Mouse (Mus musculus): ENCODE data around the gene Rubcn. TPM values are rescaled to one million over a fixed set of nuclear protein-coding genes. Genes with fewer than 3 reads are reported as not detected.

Gene Rubcn
- total RNA-seq, 4 experiments from 2014 or later, result 22.4 to 29.0 (median 25.9) TPM

DNA sequence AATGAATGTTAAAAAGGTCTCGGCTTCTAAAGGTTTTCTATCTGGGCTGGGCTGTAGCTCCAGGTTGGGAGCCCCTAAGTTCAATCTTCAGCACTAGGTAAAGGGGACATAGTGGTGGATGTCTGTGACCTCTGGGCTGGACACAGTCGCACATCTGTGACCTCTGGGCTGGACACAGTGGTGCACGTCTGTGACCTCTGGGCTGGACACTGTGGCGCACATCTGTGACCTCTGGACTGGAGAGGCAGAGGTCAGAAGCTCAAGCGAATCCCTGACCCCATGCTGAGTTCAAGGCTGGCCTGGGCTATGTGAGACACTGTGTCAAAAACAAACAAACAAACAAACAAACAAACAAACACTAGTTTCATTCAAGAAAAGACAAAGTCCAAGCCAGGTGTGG, 7.3 kb downstream of the Rubcn start:
- DNase-seq (ENCODE audit: low spot score in 2 of 2), result no peak

DNA sequence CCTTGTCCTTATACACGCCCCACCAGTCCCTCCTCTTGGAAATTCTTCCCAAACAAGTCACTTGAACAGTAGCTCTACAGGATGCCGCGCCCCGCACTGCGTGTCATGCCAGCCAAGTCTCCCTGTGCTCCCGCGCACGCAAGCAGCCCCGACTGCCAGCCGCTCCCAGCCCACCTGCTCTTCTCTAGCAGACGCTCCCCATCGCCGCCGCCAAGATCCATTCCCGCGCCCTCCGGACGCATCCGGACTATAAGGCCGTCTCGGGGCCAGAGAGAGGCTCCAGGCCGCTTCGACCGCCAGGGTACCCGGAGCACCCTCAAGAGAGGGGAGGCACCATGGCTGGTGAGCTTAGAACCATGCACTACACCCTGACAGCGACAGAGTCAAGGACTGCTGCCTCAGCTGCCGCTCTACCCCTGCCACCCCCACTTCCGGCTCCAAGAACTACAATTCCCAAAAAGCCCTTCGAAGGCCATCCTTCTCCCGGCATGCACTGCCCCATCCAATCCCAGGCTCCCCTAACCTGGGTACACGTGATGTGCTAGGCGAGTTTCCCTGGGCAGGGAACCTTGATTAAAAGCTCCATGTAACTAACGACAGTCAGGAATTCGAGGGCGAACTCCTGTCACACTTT, 9.5 kb downstream of the Rubcn start:
- DNase-seq (ENCODE audit: low spot score in 2 of 2), result peak; percentile 72 to 79

DNA sequence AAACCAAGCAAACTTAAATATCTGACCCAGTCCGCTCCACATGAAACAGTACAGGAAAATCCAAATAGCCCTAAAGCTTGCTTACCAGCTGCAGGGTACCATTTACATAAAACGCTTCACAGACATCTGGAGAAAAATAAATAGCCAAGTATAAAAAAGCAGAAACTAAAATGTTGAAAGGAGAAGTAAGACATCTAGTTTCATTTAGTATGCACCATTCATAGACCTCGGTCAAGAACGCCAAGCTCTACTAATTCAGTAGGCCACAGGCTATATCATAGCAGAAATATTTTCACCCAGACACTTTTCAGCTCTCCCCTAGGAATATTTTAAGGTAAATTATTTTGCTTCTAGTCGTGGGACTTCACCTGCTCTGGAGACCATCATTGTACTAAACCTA, 10.9 kb downstream of the Rubcn start:
- no peak for DNase-seq (ENCODE audit: low spot score in 2 of 2)

DNA sequence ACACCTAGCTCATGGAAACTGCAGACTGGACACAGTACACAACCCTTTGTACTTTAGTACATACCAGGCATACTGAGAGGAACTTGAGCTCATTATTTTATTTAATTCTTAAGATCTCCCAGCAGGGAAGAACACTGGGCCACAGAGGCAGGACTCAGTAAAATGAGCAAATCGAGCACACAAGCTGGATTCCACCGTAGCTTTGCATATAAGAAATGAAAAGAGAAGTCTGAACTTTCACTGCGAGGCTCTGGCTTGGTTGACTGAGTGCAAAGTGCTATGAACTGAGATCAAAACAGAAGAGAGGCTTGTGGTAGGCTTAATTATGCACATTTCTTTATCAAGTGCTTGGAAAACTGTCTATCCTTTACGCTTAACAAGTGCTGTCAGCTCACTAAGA, 12.2 kb downstream of the Rubcn start:
- no peak for DNase-seq (ENCODE audit: low spot score in 2 of 2)

DNA sequence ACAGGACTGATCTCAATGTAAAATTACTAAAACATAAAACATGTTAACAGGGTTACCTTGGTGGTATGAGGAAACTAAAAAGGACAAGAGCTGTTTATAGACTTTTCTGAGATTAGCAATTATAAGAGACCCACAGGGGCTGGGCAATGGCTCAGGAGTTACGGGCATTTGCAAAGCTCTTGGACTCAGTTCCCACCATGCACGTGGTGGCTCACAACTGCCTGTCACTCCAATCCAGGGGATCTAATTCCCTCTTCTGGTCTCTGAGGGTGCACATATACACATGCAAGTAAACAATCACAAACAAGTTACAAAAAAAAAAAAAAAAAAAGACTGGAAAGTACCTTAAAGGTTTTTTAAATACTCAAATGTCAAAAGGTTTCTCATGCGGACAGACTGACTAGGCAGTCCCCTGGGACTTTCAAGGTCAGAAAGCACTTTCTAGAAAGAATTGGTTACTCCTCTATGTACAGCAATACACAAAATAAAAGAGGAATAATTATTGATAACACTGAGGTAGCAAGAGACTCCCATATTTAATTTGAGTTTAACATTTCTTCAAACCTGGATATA, 15.7 kb downstream of the Rubcn start:
- no peak for DNase-seq (ENCODE audit: low spot score in 2 of 2)

DNA sequence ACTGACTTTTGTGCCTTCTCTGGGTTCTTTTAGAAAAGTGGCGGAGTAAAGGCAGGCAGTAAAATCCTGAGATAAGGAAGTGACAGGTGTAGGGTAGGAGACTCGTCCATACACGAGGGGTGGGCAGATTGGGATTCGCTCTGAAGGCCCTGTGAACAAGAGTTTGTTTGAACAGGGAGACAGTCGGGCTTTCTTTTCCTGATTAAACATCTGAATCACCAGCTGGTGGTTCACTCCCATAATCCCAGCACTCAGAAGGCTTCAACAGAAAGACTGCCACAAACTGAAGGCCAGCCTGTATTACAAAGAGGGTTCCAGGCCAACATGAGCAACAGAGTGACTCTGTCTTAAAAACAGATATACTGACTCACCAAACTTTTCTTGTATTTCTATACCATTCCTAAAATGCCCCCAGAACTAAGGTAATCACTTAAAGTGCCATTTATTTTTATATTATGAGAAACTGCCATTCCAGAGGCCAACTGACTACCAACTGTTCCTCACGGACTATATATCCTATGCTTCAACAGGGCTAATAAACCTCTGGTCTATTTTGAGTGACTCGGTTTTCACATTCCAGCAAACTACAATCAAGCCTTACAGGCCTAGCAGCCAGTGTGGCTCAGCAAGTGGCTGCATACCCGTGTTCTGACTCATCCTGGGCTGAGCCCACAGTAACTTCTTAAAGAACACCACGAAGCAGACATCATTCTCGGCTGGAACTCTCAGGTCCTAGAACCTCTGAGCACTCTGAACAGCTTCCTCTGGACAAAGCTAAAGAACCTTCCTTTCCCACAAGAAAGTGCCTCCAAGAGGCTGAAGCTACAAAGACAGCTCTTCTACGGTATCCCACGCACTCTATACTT, 18.6 kb downstream of the Rubcn start:
- DNase-seq (ENCODE audit: low spot score in 2 of 2), result peak; percentile 21 to 26

DNA sequence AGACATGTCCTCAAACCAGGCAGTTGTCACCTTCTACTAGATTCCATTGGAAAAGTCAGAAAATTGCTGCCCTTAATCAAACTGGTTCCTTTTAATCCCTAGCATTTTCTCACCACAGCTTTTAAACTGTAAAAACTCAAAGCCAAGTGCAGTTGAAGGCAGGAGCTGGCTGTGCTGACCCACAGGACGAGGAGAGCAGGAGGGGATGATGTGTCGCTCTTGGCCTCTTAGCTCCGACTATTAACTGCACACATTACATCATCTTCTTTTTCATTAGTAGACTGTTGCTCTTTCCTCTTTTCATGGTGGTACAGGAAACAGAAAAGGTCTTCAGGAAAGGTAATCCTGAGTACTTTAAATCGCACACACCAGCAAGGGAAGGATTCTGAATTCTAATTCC, 19.2 kb downstream of the Rubcn start:
- peak in 1 of 2 experiments; percentile 13 for DNase-seq (ENCODE audit: low spot score in 2 of 2)

DNA sequence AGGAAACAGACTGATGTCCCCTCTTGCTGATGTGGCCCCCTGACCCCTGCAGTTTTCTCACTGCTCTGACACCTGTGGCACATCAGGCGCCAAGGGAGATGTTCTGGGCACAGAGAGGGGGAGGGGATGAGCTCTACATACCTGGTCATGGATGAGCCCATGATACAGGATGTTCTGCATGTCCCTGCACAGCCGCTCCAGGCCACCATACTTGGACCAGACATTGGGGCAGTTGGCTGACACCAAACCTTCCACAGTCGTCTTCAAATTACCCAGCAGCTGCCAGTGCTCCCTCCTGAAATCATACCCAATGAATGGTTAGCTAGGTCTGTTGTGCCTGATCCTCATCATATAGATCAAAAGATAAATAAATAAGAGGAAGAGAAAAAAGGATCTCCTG, 20.8 kb downstream of the Rubcn start:
- DNase-seq (ENCODE audit: low spot score in 2 of 2), result peak; percentile 26 to 36

DNA sequence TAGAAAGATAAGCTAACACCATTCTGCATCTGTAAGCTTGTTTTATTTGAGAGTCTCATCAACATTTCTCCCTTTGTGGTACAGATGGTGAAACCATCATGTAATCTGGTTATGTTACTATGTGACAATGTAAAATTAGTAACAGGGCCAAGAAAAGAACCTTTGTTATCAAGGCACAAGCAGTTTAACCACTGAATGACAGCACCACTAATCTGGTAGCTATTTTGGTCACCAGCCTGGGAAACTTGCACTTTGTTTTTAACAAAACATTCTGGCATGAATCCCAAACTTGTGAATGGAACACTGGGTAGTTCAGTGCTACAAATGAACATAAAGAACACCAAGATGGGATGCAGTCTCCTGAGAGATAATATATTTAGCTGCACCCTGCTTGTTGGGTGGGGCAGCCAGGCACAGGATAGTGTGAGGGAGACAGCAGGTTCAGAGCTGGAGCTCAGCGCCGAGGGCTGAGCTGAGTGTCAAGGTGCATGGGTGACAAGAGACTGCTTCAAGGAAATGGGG, 23.5 kb downstream of the Rubcn start:
- no peak for DNase-seq (ENCODE audit: low spot score in 2 of 2)

DNA sequence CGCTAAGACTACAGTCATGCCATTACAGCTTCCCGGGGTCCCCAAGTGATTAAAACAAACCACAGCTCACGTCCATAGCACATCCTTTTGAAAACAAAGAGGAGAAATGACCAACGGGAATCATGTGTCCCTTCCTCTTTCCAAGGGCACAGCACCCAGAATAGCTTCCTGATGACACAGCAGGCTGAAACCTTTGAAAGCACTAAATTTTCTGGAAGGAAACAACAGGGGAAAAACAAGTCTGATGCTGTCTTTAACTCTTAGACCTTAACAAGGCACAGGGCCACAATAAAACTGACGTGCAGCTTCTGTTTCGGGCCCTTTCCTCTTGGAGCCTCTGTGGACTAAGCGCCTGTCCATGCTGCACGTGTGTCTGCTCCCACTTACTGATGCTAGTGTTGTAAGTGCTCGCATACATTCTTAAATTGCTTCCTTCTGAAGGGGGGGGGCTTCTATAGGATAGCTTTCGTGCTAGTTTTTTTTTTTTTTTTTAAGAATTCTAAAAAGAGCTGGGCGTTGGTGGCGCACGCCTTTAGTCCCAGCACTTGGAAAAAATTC, 24.0 kb downstream of the Rubcn start:
- no peak for DNase-seq (ENCODE audit: low spot score in 2 of 2)

DNA sequence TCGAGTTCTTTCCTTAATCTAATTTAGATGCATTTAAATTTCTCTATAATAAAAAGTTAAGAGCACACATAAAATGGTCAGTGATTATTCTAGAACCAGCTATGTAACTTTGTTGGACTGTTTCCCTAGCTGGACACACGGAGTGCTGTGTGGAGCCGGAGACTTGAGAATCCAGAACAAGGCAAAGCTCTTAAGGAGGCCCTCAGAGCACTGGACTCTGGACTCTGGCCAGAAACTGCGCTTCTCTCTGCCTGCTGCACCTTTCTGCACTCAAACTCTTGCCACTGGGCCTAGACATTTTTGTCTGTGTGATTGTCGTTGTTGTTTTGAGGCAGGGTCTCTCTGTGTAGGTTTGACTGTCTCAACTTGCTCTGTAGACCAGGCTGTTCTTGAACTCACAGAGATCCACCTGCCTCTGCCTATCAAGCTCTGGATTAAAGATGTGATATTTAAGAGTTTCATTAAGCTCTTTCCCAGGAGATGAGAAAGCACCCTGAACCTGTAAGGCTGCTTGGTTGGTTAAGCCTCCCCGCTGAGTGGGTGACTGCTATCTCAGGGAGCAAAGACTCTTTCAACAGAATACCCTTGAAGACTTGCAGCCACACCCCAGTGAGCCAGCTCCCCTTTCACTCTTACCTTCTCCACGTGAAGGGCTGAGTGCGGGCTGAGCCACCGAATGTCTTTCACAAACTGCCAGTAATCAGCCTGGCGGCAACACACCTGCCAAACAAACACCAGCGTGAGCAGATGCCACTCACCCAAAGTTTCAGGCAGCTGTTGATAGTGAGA, 28.3 kb downstream of the Rubcn start:
- DNase-seq (ENCODE audit: low spot score in 2 of 2), result no peak

DNA sequence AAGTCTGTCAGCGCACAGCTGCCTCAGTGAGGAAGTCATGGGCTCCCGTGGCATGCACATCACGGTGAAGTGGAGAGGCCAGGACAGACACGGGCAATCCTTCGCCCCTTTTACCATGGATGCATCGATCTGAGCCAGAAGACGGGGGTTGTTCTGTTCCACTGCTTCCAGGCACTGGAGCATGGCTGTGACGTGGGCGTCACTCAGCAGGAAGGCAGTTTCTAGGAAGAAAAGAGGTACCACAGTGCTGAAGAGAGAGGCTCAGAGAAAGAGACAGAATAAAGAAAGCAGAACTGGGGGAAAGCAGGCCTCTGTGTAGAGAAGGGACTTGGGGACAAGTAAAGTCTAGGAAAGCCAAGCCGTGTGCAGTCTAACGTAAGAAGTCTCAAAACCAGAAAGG, 30.5 kb downstream of the Rubcn start:
- DNase-seq (ENCODE audit: low spot score in 2 of 2), result no peak

DNA sequence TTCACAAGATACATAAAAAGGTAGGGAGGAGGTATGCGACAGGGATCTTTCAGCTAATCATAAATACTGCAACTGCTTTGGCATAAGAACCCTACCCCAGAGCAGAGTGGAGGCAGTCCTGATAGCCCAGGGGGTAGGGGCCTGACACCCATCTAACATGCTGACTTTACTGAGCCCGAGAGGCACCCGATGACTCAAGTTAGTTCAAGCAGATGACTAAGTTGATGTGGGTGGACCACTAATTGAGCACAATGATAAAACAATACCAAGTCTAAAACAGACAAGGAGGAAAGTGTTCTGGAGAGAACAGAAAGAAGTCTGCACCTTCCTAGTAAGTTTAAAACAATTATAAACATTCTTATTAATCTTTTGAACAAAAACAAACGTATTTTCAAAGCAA, 46.1 kb downstream of the Rubcn start:
- DNase-seq (ENCODE audit: low spot score in 2 of 2), result no peak

DNA sequence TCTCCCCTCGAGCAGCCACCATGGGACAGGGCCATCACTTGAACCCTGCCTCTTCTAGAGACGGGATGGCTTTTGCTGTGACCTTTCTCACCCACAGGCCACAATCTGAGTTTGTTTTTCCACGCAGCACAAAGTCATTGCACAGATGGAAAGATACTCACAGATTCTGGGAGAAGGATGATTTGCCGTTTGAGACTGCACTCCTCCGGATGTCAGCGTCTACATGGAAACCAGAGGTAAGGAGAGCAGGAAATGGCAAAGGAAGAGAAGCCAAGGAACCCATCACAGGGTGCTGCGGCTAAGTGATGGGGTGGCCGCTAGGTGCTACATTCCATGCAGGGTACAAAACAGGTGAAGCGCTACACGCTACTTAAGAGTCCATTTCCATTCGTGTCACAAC, 48.5 kb downstream of the Rubcn start:
- DNase-seq (ENCODE audit: low spot score in 2 of 2), result no peak

DNA sequence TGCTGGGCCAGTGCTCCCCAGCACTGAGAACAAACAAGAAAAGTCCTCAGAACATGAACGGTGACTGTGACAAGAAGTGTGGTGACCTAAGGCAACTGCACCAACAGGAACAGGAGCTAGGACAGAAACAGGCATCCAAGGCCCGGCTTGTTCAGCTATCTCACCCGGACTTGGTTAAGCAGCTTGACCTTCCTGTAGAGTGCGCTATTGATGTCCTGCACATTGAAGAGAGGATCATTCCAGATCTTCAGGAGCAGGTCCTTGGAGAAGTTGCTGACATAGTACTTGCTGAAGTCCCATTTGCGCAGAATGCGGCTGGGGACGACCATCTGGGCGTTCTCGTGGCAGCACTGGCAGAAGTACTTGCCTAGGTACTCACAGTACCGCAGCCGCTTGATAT, 51.0 kb downstream of the Rubcn start:
- no peak for DNase-seq (ENCODE audit: low spot score in 2 of 2)

DNA sequence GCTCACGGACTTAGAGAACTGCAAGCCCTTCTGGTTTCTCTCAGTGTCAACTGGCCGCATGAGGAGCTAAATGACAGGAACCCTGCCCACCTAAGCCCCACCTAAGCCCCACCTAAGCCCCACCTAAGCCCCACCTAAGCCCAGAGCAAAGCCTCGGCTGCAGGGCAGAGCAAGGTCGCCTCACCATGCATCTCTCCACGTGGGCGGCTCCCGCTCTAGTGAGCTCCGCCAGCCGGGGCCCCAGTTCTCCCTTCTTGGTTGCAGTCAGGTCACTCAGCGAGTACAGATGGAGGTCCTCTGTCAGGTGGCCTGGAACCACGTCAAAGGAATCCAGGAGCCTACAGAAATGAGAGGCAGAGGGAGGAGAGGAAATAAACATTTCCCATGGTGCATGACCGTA, 52.2 kb downstream of the Rubcn start:
- no peak for DNase-seq (ENCODE audit: low spot score in 2 of 2)

DNA sequence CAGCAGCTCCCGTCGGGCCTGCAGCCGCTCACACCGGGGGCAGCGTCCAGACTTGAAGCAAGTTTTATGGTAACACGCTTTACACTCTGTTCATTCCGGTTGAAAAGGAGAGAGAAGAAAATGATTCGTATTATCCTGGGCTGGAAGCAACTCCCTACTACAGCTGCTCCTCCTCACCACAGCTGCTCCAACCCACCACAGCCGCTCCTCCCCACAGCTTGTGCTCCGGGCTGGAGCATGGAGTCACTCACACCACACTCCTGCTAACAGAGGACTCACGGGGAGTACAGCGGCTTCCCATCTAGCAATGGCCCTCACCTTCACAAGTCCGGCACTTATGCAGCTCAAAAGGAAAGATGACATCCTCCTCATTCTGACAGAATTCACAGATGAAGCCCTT, 53.5 kb downstream of the Rubcn start:
- no peak for DNase-seq (ENCODE audit: low spot score in 2 of 2)

DNA sequence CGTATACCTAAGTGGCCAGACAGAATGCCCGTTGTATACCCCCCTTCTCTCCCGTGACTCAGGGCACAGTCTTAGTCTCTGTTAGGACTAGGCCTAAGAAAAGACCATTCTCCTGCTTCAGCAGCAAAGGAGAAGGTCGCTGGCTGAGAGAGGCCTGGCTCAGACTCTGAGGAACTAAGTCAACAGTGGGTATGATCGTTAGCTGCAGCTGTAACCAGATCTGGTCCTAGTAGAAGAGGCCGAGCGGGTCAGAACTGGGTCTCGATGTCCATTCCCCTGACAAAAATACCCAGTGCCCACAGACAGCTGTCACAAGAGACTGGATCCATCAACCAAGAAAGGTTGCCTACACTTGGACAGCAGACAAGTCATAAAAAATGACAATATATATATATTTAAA, 54.1 kb downstream of the Rubcn start:
- peak; percentile 29 to 42 for DNase-seq (ENCODE audit: low spot score in 2 of 2)

DNA sequence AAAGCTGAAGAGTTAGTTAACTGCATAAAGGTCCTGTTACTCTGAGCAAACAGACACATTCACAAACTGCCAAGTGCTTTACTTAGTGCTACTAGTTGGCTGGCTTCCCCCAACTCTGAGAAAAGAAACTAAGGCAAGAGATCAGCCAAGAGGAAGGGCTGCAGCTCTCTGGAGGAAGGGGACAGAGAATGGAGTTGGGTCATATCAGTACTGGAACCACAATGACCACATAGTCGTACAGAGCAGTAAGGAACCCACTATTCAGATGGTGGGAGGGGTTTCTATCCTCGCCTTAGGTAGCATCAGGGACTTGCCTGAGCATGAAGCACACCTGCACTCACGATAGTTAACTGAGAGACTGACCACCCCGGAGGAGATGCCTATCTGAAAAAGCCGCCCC, 54.7 kb downstream of the Rubcn start:
- no peak for DNase-seq (ENCODE audit: low spot score in 2 of 2)

DNA sequence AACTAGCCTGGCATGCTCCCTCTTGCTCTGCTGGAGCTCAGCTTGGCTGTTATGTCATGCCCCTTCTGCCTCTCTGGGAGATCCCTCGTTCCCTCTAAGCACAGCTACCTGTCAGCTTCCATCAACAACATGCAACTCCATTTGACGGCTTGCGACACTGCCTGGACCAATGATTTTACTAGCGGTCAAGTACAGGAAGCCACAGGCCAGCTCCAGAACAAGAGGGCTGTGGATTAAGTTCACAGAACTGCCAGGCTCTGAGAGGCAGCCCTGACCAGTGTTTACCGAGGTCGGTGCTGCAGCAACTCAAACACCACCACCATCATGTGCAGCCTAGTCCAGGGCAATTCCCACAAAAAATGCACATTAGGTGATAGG, 55.1 kb downstream of the Rubcn start:
- DNase-seq (ENCODE audit: low spot score in 2 of 2), result no peak

DNA sequence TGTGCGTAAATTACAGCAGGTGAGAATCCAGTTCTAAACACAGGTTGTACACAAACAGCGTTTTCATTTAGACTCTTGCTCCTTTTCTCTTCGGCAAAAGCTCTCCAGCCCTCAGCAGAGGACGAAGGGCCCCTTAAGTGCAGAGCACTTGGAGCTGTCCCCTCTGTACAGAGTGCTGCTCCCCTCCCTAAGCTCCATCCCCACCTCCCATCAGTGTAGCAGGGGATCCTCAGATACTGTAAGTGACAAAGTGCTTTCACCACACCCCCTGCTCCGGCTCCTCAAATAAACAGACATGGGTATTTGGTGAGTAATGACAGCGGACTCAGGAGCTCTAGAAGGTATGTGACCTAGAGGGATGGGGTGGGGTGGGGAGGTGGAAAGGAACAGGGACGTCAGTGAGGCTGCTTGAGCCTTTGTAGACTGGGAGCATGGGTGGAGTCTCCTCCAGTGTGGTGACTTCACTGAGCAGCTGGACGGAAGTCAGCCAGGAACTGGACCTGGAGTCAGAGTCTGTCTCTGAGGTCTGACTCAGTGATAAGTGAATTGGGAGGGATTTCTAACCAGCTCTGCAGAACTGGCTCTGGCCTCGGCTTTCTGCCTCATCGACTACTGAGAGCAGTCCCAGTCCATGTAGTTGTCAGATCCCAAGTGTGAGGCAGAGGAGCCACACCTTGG, 55.7 kb downstream of the Rubcn start:
- peak; percentile 33 to 58 for DNase-seq (ENCODE audit: low spot score in 2 of 2)
